Mouse (Mus musculus) megakaryocyte, embryonic 14.5 days (primary cell): ENCODE measurements around the gene Vcp.

Source experiments
- FLI1 ChIP-seq: IDR thresholded peaks from 2 replicates; pipeline ENCODE4 v1.6.1; 2012; ENCODE audit warnings: low read length, inconsistent platforms, mixed read lengths
- GATA1 ChIP-seq: IDR thresholded peaks from 3 replicates; pipeline ENCODE4 v1.6.1; 2012; ENCODE audit warnings: mixed read lengths, low read length, inconsistent platforms, borderline replicate concordance

- TF ChIP-seq GATA1 (no peak), FLI1 (no peak)
Measured at GRCm38 (mm10) chr4:42998022-42998421, 2.3 kb downstream of the Vcp start.
